Mouse (Mus musculus) skeletal muscle tissue, adult 2 months (tissue): ENCODE results near the gene 1700024G13Rik.
"Not testable (repeated sequence)": the region's sequence is repeated elsewhere in the genome, so short reads cannot be mapped to it uniquely, and the experiment has no call there.

Experiments used
- DNase-seq: peaks from one replicate; pipeline ENCODE4 v3.0.0-alpha.2; 2012; ENCODE audit warnings: low read depth, low spot score

Gene 1700024G13Rik

GRCm38 (mm10) chr14:32388196-32388595 is at the start of gene 1700024G13Rik:
1700024G13Rik (minus strand) TSS chr14:32388391.
- DNase-seq: no peak

GRCm38 (mm10) chr14:32437352-32437793 is 49.2 kb upstream of the 1700024G13Rik start:
- no peak for DNase-seq

GRCm38 (mm10) chr14:32429030-32429602 is 40.9 kb upstream of the 1700024G13Rik start:
- DNase-seq: no peak

GRCm38 (mm10) chr14:32423946-32424345 is 35.8 kb upstream of the 1700024G13Rik start:
- DNase-seq: no peak

GRCm38 (mm10) chr14:32418747-32419146 is 30.6 kb upstream of the 1700024G13Rik start:
- DNase-seq: no peak

GRCm38 (mm10) chr14:32412075-32412474 is 23.9 kb upstream of the 1700024G13Rik start:
- no peak for DNase-seq

GRCm38 (mm10) chr14:32410084-32410483 is 21.9 kb upstream of the 1700024G13Rik start:
- no peak for DNase-seq

GRCm38 (mm10) chr14:32405399-32405798 is 17.2 kb upstream of the 1700024G13Rik start:
- not testable (repeated sequence) for DNase-seq

GRCm38 (mm10) chr14:32381619-32382018 is 6.6 kb downstream of the 1700024G13Rik start:
- DNase-seq: no peak

GRCm38 (mm10) chr14:32381066-32381465 is 7.1 kb downstream of the 1700024G13Rik start:
- no peak for DNase-seq

- no peak for DNase-seq
Measured at GRCm38 (mm10) chr14:32380099-32380480, 8.1 kb downstream of the 1700024G13Rik start.

- no peak for DNase-seq
Measured at GRCm38 (mm10) chr14:32379395-32380098, 8.6 kb downstream of the 1700024G13Rik start.

- DNase-seq: no peak
Measured at GRCm38 (mm10) chr14:32372510-32372909, 15.7 kb downstream of the 1700024G13Rik start.

- no peak for DNase-seq
Measured at GRCm38 (mm10) chr14:32369756-32370155, 18.4 kb downstream of the 1700024G13Rik start.

- DNase-seq: no peak
Measured at GRCm38 (mm10) chr14:32364359-32364758, 23.8 kb downstream of the 1700024G13Rik start.

- not testable (repeated sequence) for DNase-seq
Measured at GRCm38 (mm10) chr14:32351181-32351920, 36.8 kb downstream of the 1700024G13Rik start.

GRCm38 (mm10) chr14:32347307-32347706 is 40.9 kb downstream of the 1700024G13Rik start:
- DNase-seq: no peak

GRCm38 (mm10) chr14:32344694-32345093 is 43.5 kb downstream of the 1700024G13Rik start:
- no peak for DNase-seq

- no peak for DNase-seq
Measured at GRCm38 (mm10) chr14:32344176-32344575, 44.0 kb downstream of the 1700024G13Rik start.

GRCm38 (mm10) chr14:32341823-32342222 is 46.4 kb downstream of the 1700024G13Rik start:
- DNase-seq: no peak

GRCm38 (mm10) chr14:32336547-32336946 is 51.6 kb downstream of the 1700024G13Rik start:
- DNase-seq: no peak

- DNase-seq: no peak
Measured at GRCm38 (mm10) chr14:32336021-32336420, 52.2 kb downstream of the 1700024G13Rik start.
